Mouse (Mus musculus): Measurements from ENCODE around the gene Epn2. TPM values are rescaled to one million over a fixed set of nuclear protein-coding genes. Genes with fewer than 3 reads are reported as not detected.

Epn2 gene
- total and polyA plus RNA-seq, 2 experiments from 2014 or later, result 74.3 to 74.9 TPM

GRCm38 (mm10) chr11:61601465-61601864 lies 22.0 kb upstream of the Epn2 start:
- no peaks in the 10 kb centered on the region for H3K36me3 ChIP-seq (ENCODE audit: insufficient read depth, low read length)
- H3K9me3 ChIP-seq (ENCODE audit: low read length), result no peaks in the 10 kb centered on the region
- DNase-seq (ENCODE audit: low spot score) (no peak), ATAC-seq (ENCODE audit: low FRiP score) (no peak)
- H3K27me3 ChIP-seq (ENCODE audit: insufficient read depth, low read length), result no peaks in the 10 kb centered on the region
- H3K4me1 ChIP-seq (ENCODE audit: insufficient read depth, low read length), result no peaks in the 10 kb centered on the region
- WGBS, result 56% methylated on average over 3 of the region's 3 CpGs
- TF ChIP-seq CTCF (IDR thresholded peaks at IDR 0.05), result no peak
- H3K4me3 ChIP-seq (ENCODE audit: low read depth, low read length), result no peak overlapping the region
- H3K4me2 ChIP-seq (ENCODE audit: low read depth, low read length, poor library complexity, severe bottlenecking), result no peak overlapping the region
- H3K27ac ChIP-seq (ENCODE audit: low read depth, low read length), result no peak overlapping the region
- no peak overlapping the region for H3K9ac ChIP-seq (replicated peaks; ENCODE audit: low read length, poor library complexity, severe bottlenecking)

- Histone ChIP-seq H3K27me3 (ENCODE audit: insufficient read depth, low read length) (no peaks in the 10 kb centered on the region), H3K4me3 (ENCODE audit: low read depth, low read length) (no peak overlapping the region), H3K27ac (ENCODE audit: low read depth, low read length) (no peak overlapping the region), H3K4me2 (ENCODE audit: low read depth, low read length, poor library complexity, severe bottlenecking) (no peak overlapping the region), H3K9ac (replicated peaks; ENCODE audit: low read length, poor library complexity, severe bottlenecking) (no peak overlapping the region), H3K4me1 (ENCODE audit: insufficient read depth, low read length) (no peaks in the 10 kb centered on the region), H3K36me3 (ENCODE audit: insufficient read depth, low read length) (no peaks in the 10 kb centered on the region), H3K9me3 (ENCODE audit: low read length) (no peaks in the 10 kb centered on the region)
- no peak for DNase-seq (ENCODE audit: low spot score)
- ATAC-seq (ENCODE audit: low FRiP score), result no peak
- WGBS, result 69% methylated on average over 6 of the region's 6 CpGs
- TF ChIP-seq CTCF (IDR thresholded peaks at IDR 0.05), result no peak
These were observed 18.9 kb upstream of the Epn2 start for GRCm38 (mm10) chr11:61598367-61598766.

DNA sequence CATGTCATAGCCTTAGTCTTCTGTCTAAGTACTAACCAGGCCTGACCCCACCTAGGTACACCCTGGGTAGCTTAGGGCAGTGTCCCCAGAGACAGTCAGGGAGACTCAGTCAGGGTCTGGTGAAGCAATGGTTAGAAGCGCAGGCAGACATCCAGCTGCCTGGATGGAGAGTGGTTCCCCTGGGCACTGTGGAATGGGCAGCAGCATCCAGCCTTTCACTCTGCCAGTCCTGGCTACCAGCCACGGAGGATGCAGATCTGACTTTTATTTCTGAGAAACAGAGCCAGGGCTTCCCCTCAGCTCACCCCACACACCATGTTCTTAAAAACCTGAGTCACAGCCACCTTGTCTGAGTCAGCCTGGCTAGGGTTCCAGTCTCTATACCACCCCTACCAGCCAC lies 18.0 kb upstream of the Epn2 start:
- no peak overlapping the region for H3K27ac ChIP-seq (ENCODE audit: low read depth, low read length)
- no peak for TF ChIP-seq CTCF (IDR thresholded peaks at IDR 0.05)
- no peaks in the 10 kb centered on the region for H3K36me3 ChIP-seq (ENCODE audit: insufficient read depth, low read length)
- no peaks in the 10 kb centered on the region for H3K27me3 ChIP-seq (ENCODE audit: insufficient read depth, low read length)
- DNase-seq (ENCODE audit: low spot score) (peak; percentile 21), ATAC-seq (ENCODE audit: low FRiP score) (no peak)
- H3K4me3 ChIP-seq (ENCODE audit: low read depth, low read length), result no peak overlapping the region
- no peaks in the 10 kb centered on the region for H3K9me3 ChIP-seq (ENCODE audit: low read length)
- H3K4me1 ChIP-seq (ENCODE audit: insufficient read depth, low read length), result no peaks in the 10 kb centered on the region
- 80% methylated on average over 2 of the region's 2 CpGs for WGBS
- H3K4me2 ChIP-seq (ENCODE audit: low read depth, low read length, poor library complexity, severe bottlenecking), result no peak overlapping the region
- H3K9ac ChIP-seq (replicated peaks; ENCODE audit: low read length, poor library complexity, severe bottlenecking), result no peak overlapping the region

GRCm38 (mm10) chr11:61593069-61593468 lies 13.6 kb upstream of the Epn2 start:
- ATAC-seq (ENCODE audit: low FRiP score), result no peak

DNA sequence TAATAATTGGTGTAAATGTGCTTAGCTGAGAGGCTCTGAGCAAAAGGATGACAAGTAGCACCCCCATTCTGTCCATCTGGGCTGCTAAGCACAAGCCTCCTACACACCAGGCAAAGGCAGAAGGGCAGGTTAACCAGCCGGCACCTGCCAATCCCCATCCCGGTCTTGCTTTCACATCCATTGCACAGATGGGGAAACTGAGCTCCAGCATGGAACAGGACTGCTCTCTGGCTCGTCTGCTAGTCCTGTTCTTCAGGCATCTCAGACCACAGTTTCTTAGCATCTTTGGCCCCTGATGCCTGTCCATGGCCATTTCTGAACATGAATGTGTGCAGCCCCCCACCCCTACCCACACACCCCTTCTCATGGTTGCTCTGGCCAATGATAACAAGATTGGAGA lies 12.6 kb upstream of the Epn2 start:
- Histone ChIP-seq H3K4me1 (ENCODE audit: insufficient read depth, low read length) (no peaks in the 10 kb centered on the region), H3K4me3 (ENCODE audit: low read depth, low read length) (no peak overlapping the region), H3K27ac (ENCODE audit: low read depth, low read length) (no peak overlapping the region), H3K9ac (replicated peaks; ENCODE audit: low read length, poor library complexity, severe bottlenecking) (no peak overlapping the region), H3K4me2 (ENCODE audit: low read depth, low read length, poor library complexity, severe bottlenecking) (no peak overlapping the region), H3K9me3 (ENCODE audit: low read length) (no peaks in the 10 kb centered on the region), H3K36me3 (ENCODE audit: insufficient read depth, low read length) (no peaks in the 10 kb centered on the region), H3K27me3 (ENCODE audit: insufficient read depth, low read length) (no peaks in the 10 kb centered on the region)
- DNase-seq (ENCODE audit: low spot score) (no peak), ATAC-seq (ENCODE audit: low FRiP score) (no peak)
- no peak for TF ChIP-seq CTCF (IDR thresholded peaks at IDR 0.05)
- WGBS, result 88% methylated on average over 3 of the region's 3 CpGs

More at GRCm38 (mm10) chr11:61593069-61593468, 13.6 kb upstream of the Epn2 start:
- no peaks in the 10 kb centered on the region for H3K4me1 ChIP-seq (ENCODE audit: insufficient read depth, low read length)
- H3K27me3 ChIP-seq (ENCODE audit: insufficient read depth, low read length), result no peaks in the 10 kb centered on the region
- no peak overlapping the region for H3K27ac ChIP-seq (ENCODE audit: low read depth, low read length)
- H3K9me3 ChIP-seq (ENCODE audit: low read length), result no peaks in the 10 kb centered on the region
- no peak for TF ChIP-seq CTCF (IDR thresholded peaks at IDR 0.05)
- DNase-seq (ENCODE audit: low spot score), result no peak
- H3K9ac ChIP-seq (replicated peaks; ENCODE audit: low read length, poor library complexity, severe bottlenecking), result no peak overlapping the region
- no peaks in the 10 kb centered on the region for H3K36me3 ChIP-seq (ENCODE audit: insufficient read depth, low read length)
- H3K4me2 ChIP-seq (ENCODE audit: low read depth, low read length, poor library complexity, severe bottlenecking), result no peak overlapping the region
- no peak overlapping the region for H3K4me3 ChIP-seq (ENCODE audit: low read depth, low read length)

DNA sequence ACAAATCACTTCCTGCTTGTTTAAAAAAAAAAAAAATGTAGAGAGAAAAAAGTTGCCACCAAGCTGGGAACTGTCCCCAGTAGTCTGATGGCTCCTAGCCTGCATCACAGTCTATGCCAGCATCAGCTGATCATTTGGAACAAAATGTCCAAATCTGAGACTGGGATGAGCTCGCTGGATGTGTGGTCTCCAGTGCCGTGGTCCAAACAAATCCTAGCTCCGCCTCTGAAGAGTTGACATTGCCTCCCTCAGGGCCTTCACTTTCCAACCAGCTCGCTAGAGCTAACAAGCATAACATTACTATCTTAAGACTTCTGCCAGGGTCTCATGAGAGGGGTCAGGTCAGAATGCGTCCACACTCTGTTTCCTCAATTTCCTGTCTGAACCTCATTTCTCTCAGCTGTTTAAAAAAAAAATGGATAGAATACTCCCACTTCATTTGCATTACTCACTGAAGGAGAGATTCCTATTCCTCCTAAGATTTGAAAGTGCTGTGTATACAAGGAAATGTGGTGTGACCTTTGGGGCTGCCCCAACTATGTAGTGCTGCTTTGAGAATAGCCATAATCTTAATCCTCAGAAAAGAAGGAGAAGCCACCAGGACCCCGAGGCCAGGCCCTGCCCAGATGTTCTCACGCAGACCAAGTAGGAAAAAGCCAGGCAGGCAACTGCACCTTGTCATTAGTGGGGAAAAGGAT lies 11.2 kb upstream of the Epn2 start:
- no peaks in the 10 kb centered on the region for H3K4me1 ChIP-seq (ENCODE audit: insufficient read depth, low read length)
- ATAC-seq (ENCODE audit: low FRiP score) (no peak), DNase-seq (ENCODE audit: low spot score) (peak; percentile 32)

More for the DNA sequence above, 11.2 kb upstream of the Epn2 start:
- H3K27ac ChIP-seq (ENCODE audit: low read depth, low read length), result no peak overlapping the region
- TF ChIP-seq CTCF (IDR thresholded peaks at IDR 0.05), result no peak
- no peak overlapping the region for H3K4me3 ChIP-seq (ENCODE audit: low read depth, low read length)
- WGBS, result 43% methylated on average over 7 of the region's 7 CpGs
- H3K9me3 ChIP-seq (ENCODE audit: low read length), result no peaks in the 10 kb centered on the region
- H3K9ac ChIP-seq (replicated peaks; ENCODE audit: low read length, poor library complexity, severe bottlenecking), result no peak overlapping the region
- no peaks in the 10 kb centered on the region for H3K36me3 ChIP-seq (ENCODE audit: insufficient read depth, low read length)
- no peak overlapping the region for H3K4me2 ChIP-seq (ENCODE audit: low read depth, low read length, poor library complexity, severe bottlenecking)
- H3K27me3 ChIP-seq (ENCODE audit: insufficient read depth, low read length), result no peaks in the 10 kb centered on the region

Measured in midbrain, postnatal 0 days (tissue).